Mouse (Mus musculus) thymus, adult 2 months (tissue): Measurements from ENCODE around the gene Carmil1.

Experiments
- CTCF ChIP-seq: fragments of 200-500 bp; IDR thresholded peaks from 2 replicates; pipeline ENCODE4 v1.5.1; 2012; ENCODE audit warnings: mild to moderate bottlenecking, control low read depth, low read length, moderate library complexity, borderline replicate concordance; ENCODE audit not compliant: control insufficient read depth, poor library complexity, insufficient read depth; ENCODE audit errors: extremely low read depth
- POLR2A ChIP-seq: fragments of 200-500 bp; IDR thresholded peaks from 2 replicates; pipeline ENCODE4 v1.6.1; 2012; ENCODE audit warnings: mild to moderate bottlenecking, low read length, control low read depth, moderate library complexity; ENCODE audit not compliant: control insufficient read depth, poor library complexity, insufficient read depth; ENCODE audit errors: extremely low read depth

DNA sequence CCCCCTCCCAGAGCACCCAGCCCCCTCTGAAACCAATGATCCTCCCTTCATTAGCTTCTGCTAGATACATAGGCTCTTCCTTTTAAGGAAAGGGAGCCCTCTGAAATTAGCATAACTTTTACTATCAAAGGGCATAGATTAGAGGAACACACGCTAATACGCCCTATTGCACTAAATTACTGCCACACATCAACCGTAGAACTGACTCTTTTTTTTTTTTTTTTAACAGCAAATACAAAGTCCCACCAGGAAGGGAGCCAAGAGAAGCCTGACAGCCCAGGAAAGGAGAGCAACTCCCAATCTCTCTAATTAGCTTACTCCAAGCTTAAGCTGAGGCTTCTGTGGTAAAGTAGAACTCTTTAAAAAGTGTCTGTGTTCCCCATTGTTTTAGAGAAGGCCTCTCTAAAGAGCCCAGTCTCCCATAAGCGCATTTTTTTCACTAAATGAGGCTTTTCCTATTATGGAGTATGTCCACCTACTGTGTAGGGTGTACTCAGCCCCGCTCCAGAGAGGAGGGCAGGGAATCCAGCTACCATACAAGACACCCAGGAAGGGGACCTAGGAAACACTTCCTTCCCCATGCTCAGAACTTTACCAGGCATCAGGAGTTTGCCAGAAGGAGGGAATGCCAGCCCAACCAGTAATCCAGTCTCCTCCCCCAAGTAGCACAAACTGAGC, 38.0 kb downstream of the Carmil1 start:
- TF ChIP-seq POLR2A (no peak), CTCF (no peak)
